Mouse (Mus musculus): ENCODE measurements around the gene Rhot1. TPM values are rescaled to one million over a fixed set of nuclear protein-coding genes. Genes with fewer than 3 reads are reported as not detected.
"Not testable (repeated sequence)": the region's sequence is repeated elsewhere in the genome, so short reads cannot be mapped to it uniquely, and the experiment has no call there.

The Rhot1 gene
- polyA plus RNA-seq, 1 experiment from 2014 or later: 86.3 TPM

GRCm38 (mm10) chr11:80185441-80185976 is 23.3 kb upstream of the Rhot1 start:
- not testable (repeated sequence) for H3K27me3 ChIP-seq (ENCODE audit: control insufficient read depth, insufficient read depth, low read length); H3K9ac ChIP-seq (replicated peaks; ENCODE audit: low read length); DNase-seq; H3K4me1 ChIP-seq (ENCODE audit: control insufficient read depth, insufficient read depth, low read length); ATAC-seq (ENCODE audit: low FRiP score, low TSS enrichment); H3K9me3 ChIP-seq (ENCODE audit: control insufficient read depth, low read length); H3K4me3 ChIP-seq (replicated peaks; ENCODE audit: low read depth, low read length); H3K4me2 ChIP-seq (ENCODE audit: low read length); H3K36me3 ChIP-seq (ENCODE audit: control insufficient read depth, insufficient read depth, low read length); H3K27ac ChIP-seq (replicated peaks; ENCODE audit: low read depth, low read length)
- WGBS: 68% methylated on average over 5 of the region's 5 CpGs

GRCm38 (mm10) chr11:80190280-80190679 is 18.5 kb upstream of the Rhot1 start:
- H3K9ac ChIP-seq (replicated peaks; ENCODE audit: low read length): no peak overlapping the region
- no peak overlapping the region for H3K4me2 ChIP-seq (ENCODE audit: low read length)
- ATAC-seq (ENCODE audit: low FRiP score, low TSS enrichment) (no peak), DNase-seq (no peak)
- H3K36me3 ChIP-seq (ENCODE audit: control insufficient read depth, insufficient read depth, low read length): no peaks in the 10 kb centered on the region
- no peak overlapping the region for H3K27ac ChIP-seq (replicated peaks; ENCODE audit: low read depth, low read length)
- H3K4me3 ChIP-seq (replicated peaks; ENCODE audit: low read depth, low read length): no peak overlapping the region
- 85% methylated on average over 4 of the region's 4 CpGs for WGBS
- no peaks in the 10 kb centered on the region for H3K9me3 ChIP-seq (ENCODE audit: control insufficient read depth, low read length)
- no peaks in the 10 kb centered on the region for H3K27me3 ChIP-seq (ENCODE audit: control insufficient read depth, insufficient read depth, low read length)
- no peaks in the 10 kb centered on the region for H3K4me1 ChIP-seq (ENCODE audit: control insufficient read depth, insufficient read depth, low read length)

- DNase-seq (no peak), ATAC-seq (ENCODE audit: low FRiP score, low TSS enrichment) (no peak)
- Histone ChIP-seq H3K4me2 (ENCODE audit: low read length) (no peak overlapping the region), H3K4me1 (ENCODE audit: control insufficient read depth, insufficient read depth, low read length) (no peaks in the 10 kb centered on the region), H3K9me3 (ENCODE audit: control insufficient read depth, low read length) (no peaks in the 10 kb centered on the region), H3K9ac (replicated peaks; ENCODE audit: low read length) (no peak overlapping the region), H3K27me3 (ENCODE audit: control insufficient read depth, insufficient read depth, low read length) (no peaks in the 10 kb centered on the region), H3K27ac (replicated peaks; ENCODE audit: low read depth, low read length) (no peak overlapping the region), H3K4me3 (replicated peaks; ENCODE audit: low read depth, low read length) (no peak overlapping the region), H3K36me3 (ENCODE audit: control insufficient read depth, insufficient read depth, low read length) (no peaks in the 10 kb centered on the region)
- 68% methylated on average over 4 of the region's 4 CpGs for WGBS
These were observed 15.0 kb upstream of the Rhot1 start for GRCm38 (mm10) chr11:80193827-80194226.

- no peak overlapping the region for H3K4me3 ChIP-seq (replicated peaks; ENCODE audit: low read depth, low read length)
These were observed 12.5 kb upstream of the Rhot1 start for GRCm38 (mm10) chr11:80196351-80196750.

GRCm38 (mm10) chr11:80199316-80199715 is 9.5 kb upstream of the Rhot1 start:
- H3K9ac ChIP-seq (replicated peaks; ENCODE audit: low read length): no peak overlapping the region
- H3K27ac ChIP-seq (replicated peaks; ENCODE audit: low read depth, low read length): no peak overlapping the region
- no peaks in the 10 kb centered on the region for H3K27me3 ChIP-seq (ENCODE audit: control insufficient read depth, insufficient read depth, low read length)
- no peaks in the 10 kb centered on the region for H3K36me3 ChIP-seq (ENCODE audit: control insufficient read depth, insufficient read depth, low read length)
- H3K4me1 ChIP-seq (ENCODE audit: control insufficient read depth, insufficient read depth, low read length): no peaks in the 10 kb centered on the region
- ATAC-seq (ENCODE audit: low FRiP score, low TSS enrichment): no peak
- H3K4me2 ChIP-seq (ENCODE audit: low read length): no peak overlapping the region
- no peak for DNase-seq
- H3K4me3 ChIP-seq (replicated peaks; ENCODE audit: low read depth, low read length): no peak overlapping the region
- WGBS: 94% methylated on average over 3 of the region's 3 CpGs
- no peaks in the 10 kb centered on the region for H3K9me3 ChIP-seq (ENCODE audit: control insufficient read depth, low read length)

More at GRCm38 (mm10) chr11:80196351-80196750, 12.5 kb upstream of the Rhot1 start:
- no peak for DNase-seq
- H3K4me2 ChIP-seq (ENCODE audit: low read length): no peak overlapping the region
- no peak for ATAC-seq (ENCODE audit: low FRiP score, low TSS enrichment)
- no peaks in the 10 kb centered on the region for H3K4me1 ChIP-seq (ENCODE audit: control insufficient read depth, insufficient read depth, low read length)
- no peak overlapping the region for H3K27ac ChIP-seq (replicated peaks; ENCODE audit: low read depth, low read length)
- WGBS: 90% methylated on average over 7 of the region's 7 CpGs
- H3K36me3 ChIP-seq (ENCODE audit: control insufficient read depth, insufficient read depth, low read length): no peaks in the 10 kb centered on the region
- no peaks in the 10 kb centered on the region for H3K27me3 ChIP-seq (ENCODE audit: control insufficient read depth, insufficient read depth, low read length)
- no peak overlapping the region for H3K9ac ChIP-seq (replicated peaks; ENCODE audit: low read length)
- no peaks in the 10 kb centered on the region for H3K9me3 ChIP-seq (ENCODE audit: control insufficient read depth, low read length)

GRCm38 (mm10) chr11:80199773-80200172 is 9.0 kb upstream of the Rhot1 start:
- Histone ChIP-seq H3K27ac (replicated peaks; ENCODE audit: low read depth, low read length) (no peak overlapping the region), H3K4me1 (ENCODE audit: control insufficient read depth, insufficient read depth, low read length) (no peaks in the 10 kb centered on the region), H3K4me2 (ENCODE audit: low read length) (no peak overlapping the region), H3K27me3 (ENCODE audit: control insufficient read depth, insufficient read depth, low read length) (no peaks in the 10 kb centered on the region), H3K36me3 (ENCODE audit: control insufficient read depth, insufficient read depth, low read length) (no peaks in the 10 kb centered on the region), H3K4me3 (replicated peaks; ENCODE audit: low read depth, low read length) (no peak overlapping the region), H3K9ac (replicated peaks; ENCODE audit: low read length) (no peak overlapping the region), H3K9me3 (ENCODE audit: control insufficient read depth, low read length) (no peaks in the 10 kb centered on the region)
- no peak for ATAC-seq (ENCODE audit: low FRiP score, low TSS enrichment)
- 96% methylated on average over 2 of the region's 2 CpGs for WGBS
- no peak for DNase-seq

- H3K9me3 ChIP-seq (ENCODE audit: control insufficient read depth, low read length): no peaks in the 10 kb centered on the region
- H3K36me3 ChIP-seq (ENCODE audit: control insufficient read depth, insufficient read depth, low read length): no peaks in the 10 kb centered on the region
- H3K27ac ChIP-seq (replicated peaks; ENCODE audit: low read depth, low read length): no peak overlapping the region
- H3K9ac ChIP-seq (replicated peaks; ENCODE audit: low read length): no peak overlapping the region
- ATAC-seq (ENCODE audit: low FRiP score, low TSS enrichment) (no peak), DNase-seq (peak; percentile 16)
- WGBS: 78% methylated on average over 1 of the region's 1 CpGs
- no peaks in the 10 kb centered on the region for H3K4me1 ChIP-seq (ENCODE audit: control insufficient read depth, insufficient read depth, low read length)
- no peak overlapping the region for H3K4me3 ChIP-seq (replicated peaks; ENCODE audit: low read depth, low read length)
- no peak overlapping the region for H3K4me2 ChIP-seq (ENCODE audit: low read length)
- no peaks in the 10 kb centered on the region for H3K27me3 ChIP-seq (ENCODE audit: control insufficient read depth, insufficient read depth, low read length)
These were observed 8.5 kb upstream of the Rhot1 start for GRCm38 (mm10) chr11:80200326-80200725.

GRCm38 (mm10) chr11:80202296-80202695 is 6.5 kb upstream of the Rhot1 start:
- no peak overlapping the region for H3K4me3 ChIP-seq (replicated peaks; ENCODE audit: low read depth, low read length)
- no peaks in the 10 kb centered on the region for H3K9me3 ChIP-seq (ENCODE audit: control insufficient read depth, low read length)
- H3K27ac ChIP-seq (replicated peaks; ENCODE audit: low read depth, low read length): no peak overlapping the region
- H3K4me2 ChIP-seq (ENCODE audit: low read length): no peak overlapping the region
- no peaks in the 10 kb centered on the region for H3K4me1 ChIP-seq (ENCODE audit: control insufficient read depth, insufficient read depth, low read length)
- DNase-seq (no peak), ATAC-seq (ENCODE audit: low FRiP score, low TSS enrichment) (no peak)
- no peak overlapping the region for H3K9ac ChIP-seq (replicated peaks; ENCODE audit: low read length)
- WGBS: 83% methylated on average over 6 of the region's 6 CpGs
- H3K27me3 ChIP-seq (ENCODE audit: control insufficient read depth, insufficient read depth, low read length): no peaks in the 10 kb centered on the region
- H3K36me3 ChIP-seq (ENCODE audit: control insufficient read depth, insufficient read depth, low read length): no peaks in the 10 kb centered on the region

- H3K9ac ChIP-seq (replicated peaks; ENCODE audit: low read length): no peak overlapping the region
- no peak for DNase-seq
- H3K27me3 ChIP-seq (ENCODE audit: control insufficient read depth, insufficient read depth, low read length): no peaks in the 10 kb centered on the region
- ATAC-seq (ENCODE audit: low FRiP score, low TSS enrichment): no peak
- WGBS: 81% methylated on average over 3 of the region's 3 CpGs
- H3K9me3 ChIP-seq (ENCODE audit: control insufficient read depth, low read length): no peaks in the 10 kb centered on the region
- no peak overlapping the region for H3K4me2 ChIP-seq (ENCODE audit: low read length)
- no peak overlapping the region for H3K27ac ChIP-seq (replicated peaks; ENCODE audit: low read depth, low read length)
- H3K4me1 ChIP-seq (ENCODE audit: control insufficient read depth, insufficient read depth, low read length): no peaks in the 10 kb centered on the region
- H3K36me3 ChIP-seq (ENCODE audit: control insufficient read depth, insufficient read depth, low read length): no peaks in the 10 kb centered on the region
- no peak overlapping the region for H3K4me3 ChIP-seq (replicated peaks; ENCODE audit: low read depth, low read length)
These were observed 4.8 kb upstream of the Rhot1 start for GRCm38 (mm10) chr11:80204037-80204436.
